Mouse (Mus musculus): ENCODE measurements around the gene Cpeb3. TPM values are rescaled to one million over a fixed set of nuclear protein-coding genes. Genes with fewer than 3 reads are reported as not detected.

Cpeb3 gene
- polyA plus RNA-seq, 1 experiment: 0.57 TPM

DNA sequence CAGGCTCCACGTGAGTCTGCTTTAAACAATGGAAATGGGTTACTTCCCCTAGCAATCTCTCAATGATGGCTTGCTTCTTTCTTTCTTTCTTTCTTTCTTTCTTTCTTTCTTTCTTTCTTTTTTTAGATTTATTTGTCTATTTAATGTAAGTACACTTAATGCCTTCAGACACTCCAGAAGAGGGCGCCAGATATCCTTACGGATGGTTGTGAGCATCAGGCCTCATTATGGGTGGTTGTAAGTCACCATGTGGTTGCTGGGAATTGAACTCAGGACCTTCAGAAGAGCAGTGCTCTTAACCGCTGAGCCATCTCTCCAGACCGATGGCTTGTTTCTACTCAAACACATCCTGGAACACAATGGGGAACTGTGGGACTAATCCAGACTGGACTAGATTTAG lies 32.8 kb upstream of the Cpeb3 start:
- no peaks in the 10 kb centered on the region for H3K36me3 ChIP-seq (ENCODE audit: control insufficient read depth, insufficient read depth)
- no peak overlapping the region for H3ac ChIP-seq (ENCODE audit: control insufficient read depth, insufficient read length, low read depth)
- TF ChIP-seq MAX (IDR thresholded peaks at IDR 0.05) (no peak), MYOD1 (IDR thresholded peaks at IDR 0.05; ENCODE audit: control insufficient read depth, insufficient read length, low read depth) (no peak), FOSL1 (IDR thresholded peaks at IDR 0.05; ENCODE audit: insufficient read depth, low read length, poor library complexity, severe bottlenecking) (no peak), CEBPB (IDR thresholded peaks at IDR 0.05; ENCODE audit: low read depth) (no peak), USF1 (IDR thresholded peaks at IDR 0.05; ENCODE audit: low read depth) (no peak), MYOG (IDR thresholded peaks at IDR 0.05; ENCODE audit: control insufficient read depth, extremely low read depth, insufficient read length) (no peak)
- H3K27me3 ChIP-seq (ENCODE audit: control insufficient read depth, insufficient read depth, insufficient read length): no peaks in the 10 kb centered on the region
- H3K4me3 ChIP-seq (ENCODE audit: insufficient read depth, poor library complexity, severe bottlenecking): no peak overlapping the region
- no peaks in the 10 kb centered on the region for H3K79me3 ChIP-seq (ENCODE audit: low read depth)
- H3K79me2 ChIP-seq (ENCODE audit: control insufficient read depth, insufficient read depth): no peaks in the 10 kb centered on the region

GRCm38 (mm10) chr19:37239096-37239495 lies 30.7 kb upstream of the Cpeb3 start:
- Histone ChIP-seq H3K36me3 (ENCODE audit: control insufficient read depth, insufficient read depth) (no peaks in the 10 kb centered on the region), H3K79me3 (ENCODE audit: low read depth) (no peaks in the 10 kb centered on the region), H3K79me2 (ENCODE audit: control insufficient read depth, insufficient read depth) (no peaks in the 10 kb centered on the region), H3ac (ENCODE audit: control insufficient read depth, insufficient read length, low read depth) (no peak overlapping the region), H3K27me3 (ENCODE audit: control insufficient read depth, insufficient read depth, insufficient read length) (no peaks in the 10 kb centered on the region), H3K4me3 (ENCODE audit: insufficient read depth, poor library complexity, severe bottlenecking) (no peak overlapping the region)
- TF ChIP-seq MYOG (IDR thresholded peaks at IDR 0.05; ENCODE audit: control insufficient read depth, extremely low read depth, insufficient read length): no peak
- TF ChIP-seq MAX (IDR thresholded peaks at IDR 0.05): no peak
- TF ChIP-seq CTCF (IDR thresholded peaks at IDR 0.05; ENCODE audit: control insufficient read depth, insufficient read depth, insufficient read length): no peak
- no peak for TF ChIP-seq USF1 (IDR thresholded peaks at IDR 0.05; ENCODE audit: low read depth)
- no peak for TF ChIP-seq CEBPB (IDR thresholded peaks at IDR 0.05; ENCODE audit: low read depth)
- no peak for TF ChIP-seq FOSL1 (IDR thresholded peaks at IDR 0.05; ENCODE audit: insufficient read depth, low read length, poor library complexity, severe bottlenecking)
- no peak for TF ChIP-seq MYOD1 (IDR thresholded peaks at IDR 0.05; ENCODE audit: control insufficient read depth, insufficient read length, low read depth)

DNA sequence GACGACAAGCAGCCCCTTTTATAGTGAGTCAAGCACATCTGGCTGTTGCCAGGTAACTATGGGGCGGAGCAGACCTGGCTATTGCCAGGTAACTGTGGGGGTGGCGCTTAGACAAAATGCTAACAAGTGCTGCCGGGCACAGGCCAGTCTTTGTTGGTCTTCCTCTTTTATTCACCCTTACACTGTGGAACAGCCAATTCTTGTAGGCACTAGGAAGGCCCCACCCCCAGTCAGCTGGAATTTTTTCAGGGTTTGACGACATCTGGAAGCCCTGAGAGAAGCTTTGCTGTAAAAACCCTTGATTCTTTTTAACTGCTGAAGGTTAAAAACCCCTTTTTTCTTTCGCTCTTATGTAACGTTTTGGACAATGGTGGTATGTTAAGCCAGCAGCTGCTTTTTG lies 30.2 kb upstream of the Cpeb3 start:
- H3K36me3 ChIP-seq (ENCODE audit: control insufficient read depth, insufficient read depth): no peaks in the 10 kb centered on the region
- no peaks in the 10 kb centered on the region for H3K79me2 ChIP-seq (ENCODE audit: control insufficient read depth, insufficient read depth)
- H3K79me3 ChIP-seq (ENCODE audit: low read depth): no peaks in the 10 kb centered on the region

GRCm38 (mm10) chr19:37237712-37238437 lies 29.5 kb upstream of the Cpeb3 start:
- H3ac ChIP-seq (ENCODE audit: control insufficient read depth, insufficient read length, low read depth): no peak overlapping the region
- no peaks in the 10 kb centered on the region for H3K79me2 ChIP-seq (ENCODE audit: control insufficient read depth, insufficient read depth)
- no peaks in the 10 kb centered on the region for H3K27me3 ChIP-seq (ENCODE audit: control insufficient read depth, insufficient read depth, insufficient read length)
- H3K79me3 ChIP-seq (ENCODE audit: low read depth): no peaks in the 10 kb centered on the region
- TF ChIP-seq MYOG (IDR thresholded peaks at IDR 0.05; ENCODE audit: control insufficient read depth, extremely low read depth, insufficient read length): no peak
- TF ChIP-seq CTCF (IDR thresholded peaks at IDR 0.05; ENCODE audit: control insufficient read depth, insufficient read depth, insufficient read length): no peak
- no peak for TF ChIP-seq CEBPB (IDR thresholded peaks at IDR 0.05; ENCODE audit: low read depth)
- no peak for TF ChIP-seq MYOD1 (IDR thresholded peaks at IDR 0.05; ENCODE audit: control insufficient read depth, insufficient read length, low read depth)
- TF ChIP-seq USF1 (IDR thresholded peaks at IDR 0.05; ENCODE audit: low read depth): no peak
- no peak for TF ChIP-seq MAX (IDR thresholded peaks at IDR 0.05)
- no peak for TF ChIP-seq FOSL1 (IDR thresholded peaks at IDR 0.05; ENCODE audit: insufficient read depth, low read length, poor library complexity, severe bottlenecking)
- no peak overlapping the region for H3K4me3 ChIP-seq (ENCODE audit: insufficient read depth, poor library complexity, severe bottlenecking)
- no peaks in the 10 kb centered on the region for H3K36me3 ChIP-seq (ENCODE audit: control insufficient read depth, insufficient read depth)

More for the DNA sequence above, 30.2 kb upstream of the Cpeb3 start:
- Histone ChIP-seq H3K4me3 (ENCODE audit: insufficient read depth, poor library complexity, severe bottlenecking) (no peak overlapping the region), H3K27me3 (ENCODE audit: control insufficient read depth, insufficient read depth, insufficient read length) (no peaks in the 10 kb centered on the region), H3ac (ENCODE audit: control insufficient read depth, insufficient read length, low read depth) (no peak overlapping the region)
- TF ChIP-seq CTCF (IDR thresholded peaks at IDR 0.05; ENCODE audit: control insufficient read depth, insufficient read depth, insufficient read length): no peak
- TF ChIP-seq USF1 (IDR thresholded peaks at IDR 0.05; ENCODE audit: low read depth): no peak
- TF ChIP-seq FOSL1 (IDR thresholded peaks at IDR 0.05; ENCODE audit: insufficient read depth, low read length, poor library complexity, severe bottlenecking): no peak
- TF ChIP-seq MYOG (IDR thresholded peaks at IDR 0.05; ENCODE audit: control insufficient read depth, extremely low read depth, insufficient read length): no peak
- no peak for TF ChIP-seq MYOD1 (IDR thresholded peaks at IDR 0.05; ENCODE audit: control insufficient read depth, insufficient read length, low read depth)

GRCm38 (mm10) chr19:37237306-37237705 lies 28.9 kb upstream of the Cpeb3 start:
- H3K27me3 ChIP-seq (ENCODE audit: control insufficient read depth, insufficient read depth, insufficient read length): no peaks in the 10 kb centered on the region

More at GRCm38 (mm10) chr19:37237306-37237705, 28.9 kb upstream of the Cpeb3 start:
- H3K36me3 ChIP-seq (ENCODE audit: control insufficient read depth, insufficient read depth): no peaks in the 10 kb centered on the region
- TF ChIP-seq MYOG (IDR thresholded peaks at IDR 0.05; ENCODE audit: control insufficient read depth, extremely low read depth, insufficient read length): no peak
- TF ChIP-seq USF1 (IDR thresholded peaks at IDR 0.05; ENCODE audit: low read depth): no peak
- no peak for TF ChIP-seq CTCF (IDR thresholded peaks at IDR 0.05; ENCODE audit: control insufficient read depth, insufficient read depth, insufficient read length)
- no peak for TF ChIP-seq MAX (IDR thresholded peaks at IDR 0.05)
- TF ChIP-seq FOSL1 (IDR thresholded peaks at IDR 0.05; ENCODE audit: insufficient read depth, low read length, poor library complexity, severe bottlenecking): no peak
- no peak for TF ChIP-seq MYOD1 (IDR thresholded peaks at IDR 0.05; ENCODE audit: control insufficient read depth, insufficient read length, low read depth)
- TF ChIP-seq CEBPB (IDR thresholded peaks at IDR 0.05; ENCODE audit: low read depth): no peak
- no peak overlapping the region for H3K4me3 ChIP-seq (ENCODE audit: insufficient read depth, poor library complexity, severe bottlenecking)
- H3K79me3 ChIP-seq (ENCODE audit: low read depth): no peaks in the 10 kb centered on the region
- no peak overlapping the region for H3ac ChIP-seq (ENCODE audit: control insufficient read depth, insufficient read length, low read depth)
- no peaks in the 10 kb centered on the region for H3K79me2 ChIP-seq (ENCODE audit: control insufficient read depth, insufficient read depth)
